Mouse (Mus musculus) layer of hippocampus, postnatal 14 days (tissue): ENCODE data around the gene Rps23. TPM values are rescaled to one million over a fixed set of nuclear protein-coding genes. Genes with fewer than 3 reads are reported as not detected.
"Not testable (repeated sequence)": the region's sequence is repeated elsewhere in the genome, so short reads cannot be mapped to it uniquely, and the experiment has no call there.

ENCODE experiments used
- DNase-seq, 2 experiments: peaks; one replicate each; pipeline ENCODE4 v3.0.0; 2021 to 2022; ENCODE audit warnings: low spot score in 2 of 2, mixed read lengths in 1 of 2
- long read RNA-seq, 2 experiments: library from polyadenylated mRNA; stranded (forward); transcript quantifications; one replicate each; pipeline ENCODE4 v2.0.0; 2021
- total RNA-seq, 2 experiments: library from RNA; stranded (reverse); gene quantifications; 2 replicates each; pipeline ENCODE4 v1.2.3; 2021

The Rps23 gene
- 100 to 1,000 TPM; 214 to 220 TPM for total RNA-seq
- long read RNA-seq, experiment 1, transcript Rps23-201 (4 exons, 937 nt) = major isoform, 50 of 54 reads
- long read RNA-seq, experiment 1, partial matches to known transcripts = 4 of 54 reads
- long read RNA-seq, experiment 1, other reads (novel, unspliced or antisense) = 0 of 54 reads
- long read RNA-seq, experiment 2, transcript Rps23-201 (4 exons, 937 nt) = major isoform, 120 of 124 reads
- long read RNA-seq, experiment 2, partial matches to known transcripts = 4 of 124 reads
- long read RNA-seq, experiment 2, other reads (novel, unspliced or antisense) = 0 of 124 reads

GRCm38 (mm10) chr13:90922751-90923612 is at the start of gene Rps23:
Gene Rps23 (plus strand): TSS chr13:90922958.
- DNase-seq = peak; percentile 89 to 92

GRCm38 (mm10) chr13:90881727-90882429 is 40.9 kb upstream of the Rps23 start:
- no peak for DNase-seq

GRCm38 (mm10) chr13:90885856-90886532 is 36.8 kb upstream of the Rps23 start:
- DNase-seq = no peak

GRCm38 (mm10) chr13:90886568-90886983 is 36.2 kb upstream of the Rps23 start:
- DNase-seq = peak; percentile 73 to 83

GRCm38 (mm10) chr13:90890111-90890510 is 32.6 kb upstream of the Rps23 start:
- DNase-seq = no peak

GRCm38 (mm10) chr13:90894819-90895218 is 27.9 kb upstream of the Rps23 start:
- no peak for DNase-seq

- DNase-seq = peak; percentile 35 to 72
Measured at GRCm38 (mm10) chr13:90896098-90896497, 26.7 kb upstream of the Rps23 start.

- no peak for DNase-seq
Measured at GRCm38 (mm10) chr13:90896821-90897220, 25.9 kb upstream of the Rps23 start.

- no peak for DNase-seq
Measured at GRCm38 (mm10) chr13:90905176-90905575, 17.6 kb upstream of the Rps23 start, which contains the start of gene Atp6ap1l. Gene Atp6ap1l (minus strand): TSS chr13:90905355.

GRCm38 (mm10) chr13:90907376-90907775 is 15.4 kb upstream of the Rps23 start:
- no peak for DNase-seq

GRCm38 (mm10) chr13:90912760-90913674 is 9.7 kb upstream of the Rps23 start:
- peak; percentile 18 to 39 for DNase-seq

GRCm38 (mm10) chr13:90913675-90914192 is 9.0 kb upstream of the Rps23 start:
- peak in 1 of 2 experiments; percentile 20 for DNase-seq

- no peak for DNase-seq
Measured at GRCm38 (mm10) chr13:90914721-90915120, 8.0 kb upstream of the Rps23 start.

- not testable (repeated sequence) for DNase-seq
Measured at GRCm38 (mm10) chr13:90923617-90924016, 859 bp downstream of the Rps23 start.

GRCm38 (mm10) chr13:90924072-90924471 is 1.3 kb downstream of the Rps23 start:
- no peak for DNase-seq

- no peak for DNase-seq
Measured at GRCm38 (mm10) chr13:90925191-90925590, 2.4 kb downstream of the Rps23 start.

GRCm38 (mm10) chr13:90926125-90926765 is 3.5 kb downstream of the Rps23 start:
- DNase-seq = no peak

GRCm38 (mm10) chr13:90926938-90927633 is 4.3 kb downstream of the Rps23 start:
- no peak for DNase-seq
